8 mouse cellular contexts compared by ENCODE assay signal in the genomic region with DNA sequence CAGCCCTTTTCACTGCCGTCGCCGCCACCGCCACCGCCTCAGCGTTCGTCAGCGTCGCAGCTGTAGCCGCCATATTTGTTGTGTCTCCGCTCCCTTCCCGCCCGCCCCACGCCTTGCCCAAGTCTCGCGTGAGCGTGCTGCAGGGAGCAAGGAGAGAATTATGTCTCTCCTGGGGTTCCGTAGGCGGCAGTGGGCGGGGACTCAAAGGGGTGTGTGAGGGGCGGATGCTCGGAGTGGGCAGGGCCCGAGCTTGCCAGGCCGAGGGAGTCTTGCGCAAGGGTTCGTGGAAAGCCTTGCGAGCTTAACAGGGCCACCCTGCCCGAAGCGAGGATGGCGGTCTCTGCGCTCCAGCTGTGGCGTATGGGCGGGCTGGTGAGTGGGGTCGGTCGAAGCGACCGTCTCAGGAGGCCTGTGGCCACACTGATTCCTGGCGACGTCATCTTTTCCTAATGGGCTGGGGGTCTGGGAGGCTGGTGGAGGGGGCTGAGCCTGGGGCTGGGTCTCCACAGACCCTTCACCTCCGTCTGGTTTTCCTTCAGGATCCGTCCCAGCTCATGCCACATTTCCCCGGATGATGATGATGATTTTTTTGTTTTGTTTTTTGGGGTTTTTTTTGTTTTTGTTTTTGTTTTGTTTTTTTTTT. TPM values are rescaled to one million over a fixed set of nuclear protein-coding genes. Genes with fewer than 3 reads are reported as not detected.
DNase-seq lines count a peak whose midpoint lies in the region; ATAC-seq and TF ChIP-seq lines count a peak whose summit lies in the region.

A gene (minus strand): TSS at position 106 of the 643 bp plus-strand sequence.
A gene (plus strand): TSS at position 186 of the 643 bp plus-strand sequence.

- peaks cover 6% of the 10 kb centered on the region for H3K4me1 ChIP-seq in cortical plate, adult 2 months (ENCODE audit: control insufficient read depth, insufficient read depth, low read length)
- H3K4me1 ChIP-seq in megakaryocyte, embryonic 14.5 days, result peaks cover 25% of the 10 kb centered on the region

- H3K27ac ChIP-seq in cortical plate, adult 2 months (ENCODE audit: insufficient read depth, low read length), result peak within 1 kb of the TSS; percentile 41

- ATAC-seq in activated CD4-positive, CD25-positive, alpha-beta regulatory T cell, adult 4 months, result peak; percentile 90

- peak; percentile 99 for DNase-seq in gastrocnemius, adult 8-10 months (ENCODE audit: low spot score in 2 of 2)
- peak; percentile 82 for DNase-seq in hindlimb bud, embryonic 11.5 days (ENCODE audit: extremely low spot score, low read depth, low spot score)
- peak; percentile 97 to 99 for DNase-seq in left cerebral cortex, adult 8-10 months (ENCODE audit: low spot score in 2 of 2)
- peak; percentile 99 for DNase-seq in right cerebral cortex, postnatal 10 days (ENCODE audit: low spot score in 2 of 2)
- peak; percentile 99 for DNase-seq in urinary bladder, postnatal 25 days (ENCODE audit: low spot score)

- H3K9me3 ChIP-seq in megakaryocyte, embryonic 14.5 days, result no peaks in the 10 kb centered on the region

- no peak for TF ChIP-seq CTCF in cortical plate, adult 2 months (IDR thresholded peaks at IDR 0.05; ENCODE audit: extremely low read depth, insufficient read depth, low read length)

- peaks cover 8% of the 10 kb centered on the region for H3K36me3 ChIP-seq in megakaryocyte, embryonic 14.5 days (replicated peaks; ENCODE audit: low read length)

- TF ChIP-seq POLR2A in cortical plate, adult 2 months (IDR thresholded peaks at IDR 0.05; ENCODE audit: extremely low read depth, insufficient read depth, low read length), result peak; percentile 82

- peaks cover 3% of the 10 kb centered on the region for H3K27me3 ChIP-seq in megakaryocyte, embryonic 14.5 days (replicated peaks)

- peak within 1 kb of the TSS; percentile 65 for H3K4me3 ChIP-seq in cortical plate, adult 2 months (ENCODE audit: insufficient read depth, low read length)
- peak within 1 kb of the TSS; percentile 100 for H3K4me3 ChIP-seq in megakaryocyte, embryonic 14.5 days (replicated peaks)

RNA-seq across cellular contexts. Expression of the first gene that starts in this region (rescaled TPM):
- 10 to 100 TPM; 23.1 to 28.7 TPM for polyA plus RNA-seq in activated CD4-positive, CD25-positive, alpha-beta regulatory T cell, adult 4 months (2017; shearing (Covaris generic))
- polyA plus RNA-seq in cortical plate, adult 2 months (2012; rRNA removed), result 17.8 and 18.4 TPM in 2 replicates
- total RNA-seq in gastrocnemius, adult 8-10 months (2022), result 10 to 100 TPM; 28.3 to 38.2 (median 32.7) TPM
- total RNA-seq in left cerebral cortex, adult 8-10 months (2022), result 10 to 100 TPM; 43.2 to 52.2 (median 48.8) TPM
- polyA plus RNA-seq in megakaryocyte, embryonic 14.5 days (2012; ENCODE audit: insufficient read depth, low replicate concordance), result 3.4 and 3.7 TPM in 2 replicates

RNA-seq across cellular contexts. Expression of the second gene that starts in this region (rescaled TPM):
- 10 to 100 TPM; 33.3 to 36.3 TPM for polyA plus RNA-seq in activated CD4-positive, CD25-positive, alpha-beta regulatory T cell, adult 4 months (2017; shearing (Covaris generic))
- polyA plus RNA-seq in cortical plate, adult 2 months (2012; rRNA removed), result 36.2 and 38.5 TPM in 2 replicates
- total RNA-seq in gastrocnemius, adult 8-10 months (2022), result 100 to 1,000 TPM; 146 to 202 (median 176) TPM
- total RNA-seq in left cerebral cortex, adult 8-10 months (2022), result 100 to 1,000 TPM in 1 of 4 experiments, 10 to 100 TPM in 3; 76.8 to 109 (median 82.3) TPM
- 0.76 TPM in 1 of 2 replicates, not detected in the other for polyA plus RNA-seq in megakaryocyte, embryonic 14.5 days (2012; ENCODE audit: insufficient read depth, low replicate concordance)

Comparison
In these comparisons a context has a peak if more than half of its experiments do, and no peak if none do; other contexts are left out.
1. Peak in every context shown above with its lines: DNase-seq, ATAC-seq, H3K4me3 ChIP-seq and H3K27ac ChIP-seq.
2. RNA of the second gene that starts in this region (polyA plus RNA-seq): 33.3 to 36.3 TPM in activated CD4-positive, CD25-positive, alpha-beta regulatory T cell, adult 4 months and 36.2 to 38.5 TPM in cortical plate, adult 2 months; 0.76 TPM in megakaryocyte, embryonic 14.5 days; every median in the first group is over 10 times any median in the second.